Mouse (Mus musculus): ENCODE measurements around the gene Sumo3. TPM values are rescaled to one million over a fixed set of nuclear protein-coding genes. Genes with fewer than 3 reads are reported as not detected.
A peak's percentile ranks its signal among the peaks of the same experiment; 100 is the strongest.

The Sumo3 gene
- polyA plus RNA-seq, 2 experiments, result 82.5 to 109 TPM

GRCm38 (mm10) chr10:77605368-77605767 is 529 bp upstream of the Sumo3 start:
- Histone ChIP-seq H3K4me1 (replicated peaks; ENCODE audit: control insufficient read depth in 2 of 2, insufficient read depth in 2 of 2, low read length in 1 of 2) (peaks cover 7 to 13% of the 10 kb centered on the region in 2 experiments), H3K9me3 (ENCODE audit: control insufficient read depth, low read length) (no peaks in the 10 kb centered on the region), H3K4me3 (ENCODE audit: insufficient read depth in 1 of 2, low read depth in 2 of 2, low read length in 2 of 2) (peak overlapping the region; percentile 58 to 82; a peak in 3 of 4 replicates), H3K27ac (peak overlapping the region; percentile 89), H3K4me2 (ENCODE audit: low read depth) (peak overlapping the region; percentile 93), H3K9ac (replicated peaks) (peak overlapping the region; percentile 78; the same call in 1 of the 2 replicates), H3K27me3 (ENCODE audit: control insufficient read depth, insufficient read depth, low read length) (no peaks in the 10 kb centered on the region), H3K36me3 (replicated peaks; ENCODE audit: control insufficient read depth, insufficient read depth, low read depth) (peaks cover 5% of the 10 kb centered on the region)
- ATAC-seq (ENCODE audit: insufficient read depth) (peak; percentile 16; the same call in 1 of the 2 replicates), DNase-seq (ENCODE audit: low read depth in 3 of 3, low spot score in 3 of 3) (peak in 2 of 3 experiments; percentile 58 to 64)
- WGBS (ENCODE audit: insufficient replicate concordance), result 8% methylated on average over 1 of the region's 1 CpGs
- peak; percentile 83 for TF ChIP-seq CTCF (IDR thresholded peaks at IDR 0.05; ENCODE audit: low read depth)
- no peak for TF ChIP-seq EP300 (IDR thresholded peaks at IDR 0.05; ENCODE audit: low read depth)

- Histone ChIP-seq H3K36me3 (replicated peaks; ENCODE audit: control insufficient read depth, insufficient read depth, low read depth) (peaks cover 19% of the 10 kb centered on the region), H3K27ac (peak overlapping the region; percentile 73), H3K4me3 (ENCODE audit: insufficient read depth in 1 of 2, low read depth in 2 of 2, low read length in 2 of 2) (peak overlapping the region; percentile 65 to 82), H3K4me2 (ENCODE audit: low read depth) (peak overlapping the region; percentile 93), H3K9me3 (ENCODE audit: control insufficient read depth, low read length) (no peaks in the 10 kb centered on the region), H3K4me1 (replicated peaks; ENCODE audit: control insufficient read depth in 2 of 2, insufficient read depth in 2 of 2, low read length in 1 of 2) (peaks cover 7 to 13% of the 10 kb centered on the region in 2 experiments), H3K9ac (replicated peaks) (peak overlapping the region; percentile 83), H3K27me3 (ENCODE audit: control insufficient read depth, insufficient read depth, low read length) (no peaks in the 10 kb centered on the region)
- ATAC-seq (ENCODE audit: insufficient read depth) (peak; percentile 19), DNase-seq (ENCODE audit: low read depth in 3 of 3, low spot score in 3 of 3) (no peak)
- WGBS (ENCODE audit: insufficient replicate concordance), result 14% methylated on average over 7 of the region's 7 CpGs
- peak; percentile 2; the same call in 1 of the 2 replicates for TF ChIP-seq CTCF (IDR thresholded peaks at IDR 0.05; ENCODE audit: low read depth)
- no peak for TF ChIP-seq EP300 (IDR thresholded peaks at IDR 0.05; ENCODE audit: low read depth)
These were observed 958 bp downstream of the Sumo3 start for GRCm38 (mm10) chr10:77606855-77607254.

- Histone ChIP-seq H3K36me3 (replicated peaks; ENCODE audit: control insufficient read depth, insufficient read depth, low read depth) (peaks cover 19% of the 10 kb centered on the region), H3K9ac (replicated peaks) (peak overlapping the region; percentile 83), H3K4me3 (ENCODE audit: insufficient read depth in 1 of 2, low read depth in 2 of 2, low read length in 2 of 2) (peak overlapping the region; percentile 65 to 82), H3K27me3 (ENCODE audit: control insufficient read depth, insufficient read depth, low read length) (no peaks in the 10 kb centered on the region), H3K4me1 (replicated peaks; ENCODE audit: control insufficient read depth in 2 of 2, insufficient read depth in 2 of 2, low read length in 1 of 2) (peaks cover 7 to 13% of the 10 kb centered on the region in 2 experiments), H3K9me3 (ENCODE audit: control insufficient read depth, low read length) (no peaks in the 10 kb centered on the region), H3K4me2 (ENCODE audit: low read depth) (peak overlapping the region; percentile 93), H3K27ac (no peak overlapping the region)
- no peak for ATAC-seq (ENCODE audit: insufficient read depth)
- DNase-seq (ENCODE audit: low read depth in 3 of 3, low spot score in 3 of 3), result no peak
- no peak for TF ChIP-seq CTCF (IDR thresholded peaks at IDR 0.05; ENCODE audit: low read depth)
- TF ChIP-seq EP300 (IDR thresholded peaks at IDR 0.05; ENCODE audit: low read depth), result no peak
- 56% methylated on average over 5 of the region's 5 CpGs for WGBS (ENCODE audit: insufficient replicate concordance)
These were observed 1.5 kb downstream of the Sumo3 start for GRCm38 (mm10) chr10:77607441-77607840.

- no peak overlapping the region for H3K9ac ChIP-seq (replicated peaks)
- H3K27me3 ChIP-seq (ENCODE audit: control insufficient read depth, insufficient read depth, low read length), result no peaks in the 10 kb centered on the region
- ATAC-seq (ENCODE audit: insufficient read depth), result no peak
- DNase-seq (ENCODE audit: low read depth in 3 of 3, low spot score in 3 of 3), result no peak
- no peaks in the 10 kb centered on the region for H3K9me3 ChIP-seq (ENCODE audit: control insufficient read depth, low read length)
- H3K4me2 ChIP-seq (ENCODE audit: low read depth), result no peak overlapping the region
- no peak overlapping the region for H3K27ac ChIP-seq
- WGBS (ENCODE audit: insufficient replicate concordance), result 88% methylated on average over 8 of the region's 8 CpGs
- H3K4me1 ChIP-seq (replicated peaks; ENCODE audit: control insufficient read depth in 2 of 2, insufficient read depth in 2 of 2, low read length in 1 of 2), result peaks cover 7 to 14% of the 10 kb centered on the region in 2 experiments
- TF ChIP-seq EP300 (IDR thresholded peaks at IDR 0.05; ENCODE audit: low read depth) (no peak), CTCF (IDR thresholded peaks at IDR 0.05; ENCODE audit: low read depth) (no peak)
- peaks cover 23% of the 10 kb centered on the region for H3K36me3 ChIP-seq (replicated peaks; ENCODE audit: control insufficient read depth, insufficient read depth, low read depth)
- no peak overlapping the region for H3K4me3 ChIP-seq (ENCODE audit: insufficient read depth in 1 of 2, low read depth in 2 of 2, low read length in 2 of 2)
These were observed 2.7 kb downstream of the Sumo3 start for GRCm38 (mm10) chr10:77608589-77608988.

- WGBS (ENCODE audit: insufficient replicate concordance), result 77% methylated on average over 8 of the region's 8 CpGs
- TF ChIP-seq EP300 (IDR thresholded peaks at IDR 0.05; ENCODE audit: low read depth), result no peak
- no peak for TF ChIP-seq CTCF (IDR thresholded peaks at IDR 0.05; ENCODE audit: low read depth)
- H3K4me2 ChIP-seq (ENCODE audit: low read depth), result no peak overlapping the region
- no peak overlapping the region for H3K4me3 ChIP-seq (ENCODE audit: insufficient read depth in 1 of 2, low read depth in 2 of 2, low read length in 2 of 2)
- peaks cover 7 to 15% of the 10 kb centered on the region in 2 experiments for H3K4me1 ChIP-seq (replicated peaks; ENCODE audit: control insufficient read depth in 2 of 2, insufficient read depth in 2 of 2, low read length in 1 of 2)
- ATAC-seq (ENCODE audit: insufficient read depth), result no peak
- no peaks in the 10 kb centered on the region for H3K27me3 ChIP-seq (ENCODE audit: control insufficient read depth, insufficient read depth, low read length)
- peaks cover 35% of the 10 kb centered on the region for H3K36me3 ChIP-seq (replicated peaks; ENCODE audit: control insufficient read depth, insufficient read depth, low read depth)
- no peak overlapping the region for H3K27ac ChIP-seq
- no peak for DNase-seq (ENCODE audit: low read depth in 3 of 3, low spot score in 3 of 3)
- H3K9ac ChIP-seq (replicated peaks), result no peak overlapping the region
- H3K9me3 ChIP-seq (ENCODE audit: control insufficient read depth, low read length), result no peaks in the 10 kb centered on the region
These were observed 4.5 kb downstream of the Sumo3 start for GRCm38 (mm10) chr10:77610221-77610961.

All from liver, embryonic 14.5 days (tissue).